Mouse (Mus musculus) gastrocnemius, postnatal 4 days (tissue): ENCODE data around the gene Strbp. TPM values are rescaled to one million over a fixed set of nuclear protein-coding genes. Genes with fewer than 3 reads are reported as not detected.

ENCODE experiments used
- DNase-seq, 2 experiments: peaks; one replicate each; pipeline ENCODE4 v3.0.0; 2021 to 2022; ENCODE audit warnings: low spot score in 2 of 2, mixed read lengths in 2 of 2
- total RNA-seq, 2 experiments: library from RNA; stranded (reverse); gene quantifications; 2 replicates each; pipeline ENCODE4 v1.2.3; 2021

Gene Strbp
- total RNA-seq, 2 experiments from 2014 or later = 21.3 to 29.9 TPM

GRCm38 (mm10) chr2:37704141-37704760, 592 bp upstream of the Strbp start:
- no peak for DNase-seq

GRCm38 (mm10) chr2:37702301-37703172, 1.1 kb downstream of the Strbp start:
- peak; percentile 22 to 26 for DNase-seq

- DNase-seq = no peak
These were observed 14.5 kb downstream of the Strbp start for GRCm38 (mm10) chr2:37689064-37689615.

GRCm38 (mm10) chr2:37687031-37687430, 16.6 kb downstream of the Strbp start:
- no peak for DNase-seq

- no peak for DNase-seq
These were observed 18.8 kb downstream of the Strbp start for GRCm38 (mm10) chr2:37684864-37685263.

GRCm38 (mm10) chr2:37682197-37682811, 21.4 kb downstream of the Strbp start:
- no peak for DNase-seq

GRCm38 (mm10) chr2:37651086-37651485, 52.6 kb downstream of the Strbp start:
- DNase-seq = no peak

GRCm38 (mm10) chr2:37649590-37649989, 54.1 kb downstream of the Strbp start:
- DNase-seq = no peak

GRCm38 (mm10) chr2:37648966-37649365, 54.7 kb downstream of the Strbp start:
- no peak for DNase-seq

- DNase-seq = no peak
These were observed 80.3 kb downstream of the Strbp start for GRCm38 (mm10) chr2:37623343-37623742.

- DNase-seq = no peak
These were observed 115.7 kb downstream of the Strbp start for GRCm38 (mm10) chr2:37587919-37588318.

GRCm38 (mm10) chr2:37578185-37578584, 125.5 kb downstream of the Strbp start:
- no peak for DNase-seq

GRCm38 (mm10) chr2:37576661-37577060, 127.0 kb downstream of the Strbp start:
- no peak for DNase-seq

- no peak for DNase-seq
These were observed 131.5 kb downstream of the Strbp start for GRCm38 (mm10) chr2:37572141-37572540.

GRCm38 (mm10) chr2:37570703-37571102, 133.0 kb downstream of the Strbp start:
- DNase-seq = no peak

- DNase-seq = no peak
These were observed 133.8 kb downstream of the Strbp start for GRCm38 (mm10) chr2:37569888-37570287.

- no peak for DNase-seq
These were observed 137.6 kb downstream of the Strbp start for GRCm38 (mm10) chr2:37566035-37566434.

GRCm38 (mm10) chr2:37565579-37565978, 138.1 kb downstream of the Strbp start:
- DNase-seq = no peak

GRCm38 (mm10) chr2:37556366-37556765, 147.3 kb downstream of the Strbp start:
- DNase-seq = no peak

- no peak for DNase-seq
These were observed 154.2 kb downstream of the Strbp start for GRCm38 (mm10) chr2:37549346-37550012.

- DNase-seq = no peak
These were observed 172.0 kb downstream of the Strbp start for GRCm38 (mm10) chr2:37531639-37532038.
